Mouse (Mus musculus): ENCODE measurements around the gene Klrb1a.
"Not testable (repeated sequence)": the region's sequence is repeated elsewhere in the genome, so short reads cannot be mapped to it uniquely, and the experiment has no call there.

Klrb1a gene

GRCm38 (mm10) chr6:128623433-128623832 lies at the start of gene Klrb1a:
Klrb1a (minus strand) TSS chr6:128623533.
- not testable (repeated sequence) for DNase-seq (ENCODE audit: low spot score)

DNA sequence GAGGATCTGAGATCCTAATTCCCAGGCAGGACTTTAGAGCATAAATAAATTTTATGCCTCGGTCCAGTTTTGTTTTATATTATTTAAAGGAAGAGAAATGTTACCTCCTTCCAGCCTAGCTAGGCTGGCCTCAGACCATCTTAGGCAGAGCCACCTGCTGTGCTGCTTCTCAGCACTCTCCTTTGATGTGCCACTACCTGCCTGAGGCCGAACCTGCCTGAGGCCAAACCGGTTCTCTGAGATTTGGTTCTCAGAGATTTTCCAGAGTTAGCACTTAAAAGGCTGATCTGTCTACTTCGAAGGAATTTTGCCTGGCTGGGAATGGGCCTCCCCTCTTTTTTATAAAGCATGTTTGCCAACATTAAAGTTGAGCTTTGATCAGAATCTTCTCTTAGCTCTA lies 46.6 kb upstream of the Klrb1a start:
- no peak for DNase-seq (ENCODE audit: low spot score)

DNA sequence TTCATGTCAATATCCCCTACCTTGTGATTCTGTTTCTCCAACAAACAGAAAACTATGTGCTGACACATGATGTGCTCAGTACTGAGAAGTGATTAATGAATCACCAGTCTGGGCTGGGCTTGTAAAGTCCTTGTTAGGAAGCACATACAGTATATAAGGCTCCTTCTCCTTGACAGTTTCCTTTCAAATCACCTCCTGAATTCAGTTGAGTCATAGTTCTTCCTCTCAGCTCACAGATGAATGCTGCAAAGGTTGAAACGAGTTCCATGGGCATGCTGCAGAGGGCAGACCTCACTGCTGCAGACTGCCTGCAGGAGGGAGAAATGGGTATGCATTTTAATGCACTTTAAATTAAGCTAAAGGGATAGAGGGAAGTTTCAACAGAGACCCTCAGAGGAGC lies 38.9 kb upstream of the Klrb1a start, which contains the start of gene Clec2h:
Gene Clec2h (plus strand): TSS at position 180 of the 400 bp plus-strand sequence.
- DNase-seq (ENCODE audit: low spot score): no peak

DNA sequence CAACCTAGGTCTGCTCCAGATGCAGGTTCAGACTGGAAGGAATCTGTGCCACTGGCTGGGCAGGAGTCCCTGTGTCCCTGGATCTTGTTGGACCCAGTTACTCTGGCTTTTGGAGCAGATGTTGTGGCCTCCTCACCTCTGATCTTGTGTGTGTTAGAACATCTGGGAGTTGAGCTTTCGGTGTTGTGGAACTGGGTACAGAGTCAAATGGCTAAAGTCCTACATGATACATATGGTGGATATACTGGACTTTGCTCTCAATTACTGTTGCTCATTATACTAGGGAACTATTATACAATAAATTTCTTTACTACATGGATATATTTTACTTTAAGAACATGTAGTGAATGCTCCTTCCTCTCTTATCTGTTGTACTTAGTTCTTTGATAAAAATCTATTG lies 37.9 kb upstream of the Klrb1a start:
- no peak for DNase-seq (ENCODE audit: low spot score)

DNA sequence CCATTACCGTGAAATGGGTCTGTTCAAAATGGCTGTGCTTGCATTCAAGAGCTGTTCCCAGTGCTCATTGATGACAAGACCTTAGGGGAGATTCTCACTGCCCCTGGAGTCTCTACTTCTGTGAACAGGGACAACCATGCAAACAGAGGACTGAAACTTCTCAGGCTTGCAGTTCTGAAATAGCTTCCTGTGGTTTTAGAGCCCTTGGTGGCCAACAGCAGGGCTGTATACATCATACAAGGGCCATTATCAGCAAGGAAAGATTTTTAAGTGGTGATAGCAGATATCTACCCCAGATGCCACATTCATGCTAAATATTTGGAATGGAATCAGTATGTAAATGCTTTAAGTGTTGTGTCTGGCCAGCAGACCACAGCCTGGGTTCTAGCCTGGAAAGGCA lies 29.6 kb upstream of the Klrb1a start:
- no peak for DNase-seq (ENCODE audit: low spot score)

DNA sequence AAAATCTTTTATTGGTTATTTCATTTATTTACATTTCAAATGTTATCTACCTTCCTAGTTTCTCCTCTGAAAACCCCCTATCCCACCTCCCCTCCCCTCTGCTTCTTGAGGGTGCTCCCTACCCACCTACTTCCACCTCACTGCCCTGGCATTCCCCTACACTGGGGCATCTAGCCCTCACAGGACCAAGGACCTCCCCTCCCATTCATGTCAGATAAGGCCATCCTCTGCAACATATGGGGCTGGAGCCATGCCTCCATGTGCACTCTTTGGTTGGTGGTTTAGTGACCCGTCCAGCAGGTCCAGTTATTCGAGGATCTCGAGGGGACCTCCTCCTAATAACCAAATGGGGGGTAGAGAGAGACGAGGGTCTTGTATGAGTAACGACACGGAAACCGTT lies 27.5 kb upstream of the Klrb1a start:
- DNase-seq (ENCODE audit: low spot score): not testable (repeated sequence)

DNA sequence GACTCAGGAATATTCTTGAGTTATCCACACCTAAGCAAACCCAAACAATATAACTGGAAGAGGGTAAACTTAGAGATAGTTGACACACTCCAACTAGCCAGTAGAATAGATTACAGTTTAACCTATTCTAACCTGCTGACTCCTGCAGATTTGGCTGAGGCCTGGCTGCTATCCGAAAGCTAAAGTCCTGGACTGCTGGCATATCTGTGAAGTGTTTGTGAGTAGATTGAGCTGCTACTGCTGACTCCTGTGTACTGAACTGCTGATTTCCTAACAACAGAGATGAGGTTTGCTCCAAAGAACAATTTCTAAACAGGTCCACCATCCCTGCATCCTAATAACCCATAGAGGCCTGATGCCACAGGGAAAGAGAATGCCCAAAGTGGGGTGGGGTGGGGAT lies 26.9 kb upstream of the Klrb1a start:
- no peak for DNase-seq (ENCODE audit: low spot score)

DNA sequence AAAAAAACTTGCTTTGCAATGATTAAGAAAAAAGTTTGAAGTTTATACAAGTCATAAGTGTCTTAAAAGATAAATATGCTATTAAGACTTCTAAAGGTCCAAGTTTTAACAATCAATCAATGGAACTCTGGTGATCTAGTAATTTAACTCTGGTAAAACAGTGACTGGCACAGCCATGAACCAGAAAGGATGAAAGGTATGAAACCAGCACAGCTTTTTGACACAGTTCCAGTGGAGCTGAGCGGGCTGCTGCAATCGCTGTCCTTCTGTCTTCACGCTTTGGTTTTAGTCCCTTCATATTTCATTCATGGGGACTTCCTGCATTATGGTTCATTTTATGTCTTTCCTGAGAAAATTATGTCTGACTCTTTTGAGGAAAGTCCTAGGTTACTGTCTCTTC lies 26.3 kb upstream of the Klrb1a start:
- DNase-seq (ENCODE audit: low spot score): no peak

GRCm38 (mm10) chr6:128645708-128646107 lies 22.4 kb upstream of the Klrb1a start:
- not testable (repeated sequence) for DNase-seq (ENCODE audit: low spot score)

GRCm38 (mm10) chr6:128644694-128645093 lies 21.4 kb upstream of the Klrb1a start:
- not testable (repeated sequence) for DNase-seq (ENCODE audit: low spot score)

- no peak for DNase-seq (ENCODE audit: low spot score)
These were observed 20.7 kb upstream of the Klrb1a start for GRCm38 (mm10) chr6:128643999-128644398.

DNA sequence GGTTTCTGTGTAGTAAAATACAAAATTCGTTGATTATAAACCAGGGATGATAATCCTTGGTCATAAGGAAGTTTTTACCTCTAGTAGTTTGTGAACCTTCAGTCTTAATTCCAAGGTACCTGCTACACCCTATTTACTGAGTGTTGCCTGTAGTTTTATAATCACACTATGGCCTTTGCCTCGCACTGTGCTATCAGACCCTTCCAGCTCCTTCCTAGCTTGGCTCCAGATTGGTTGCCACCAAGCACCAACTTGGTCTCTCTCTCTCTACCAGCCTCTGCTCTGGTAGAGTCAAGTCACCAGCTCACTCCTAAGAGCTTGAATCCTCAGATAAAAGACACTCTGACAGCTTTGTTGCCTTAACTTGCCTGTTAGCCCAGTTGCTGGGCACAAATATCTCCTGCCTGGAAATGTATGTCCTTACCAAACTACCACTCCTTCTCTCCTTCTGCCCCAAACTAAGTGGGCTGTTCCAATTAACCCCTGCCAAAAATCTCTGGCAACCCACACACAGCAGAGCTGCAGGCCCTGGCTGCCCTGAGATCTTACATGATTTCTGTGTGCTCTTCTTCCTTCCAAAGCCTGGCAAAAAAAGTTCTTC lies 17.9 kb upstream of the Klrb1a start:
- DNase-seq (ENCODE audit: low spot score): no peak

- DNase-seq (ENCODE audit: low spot score): no peak
These were observed 17.3 kb upstream of the Klrb1a start for GRCm38 (mm10) chr6:128640673-128641072.

DNA sequence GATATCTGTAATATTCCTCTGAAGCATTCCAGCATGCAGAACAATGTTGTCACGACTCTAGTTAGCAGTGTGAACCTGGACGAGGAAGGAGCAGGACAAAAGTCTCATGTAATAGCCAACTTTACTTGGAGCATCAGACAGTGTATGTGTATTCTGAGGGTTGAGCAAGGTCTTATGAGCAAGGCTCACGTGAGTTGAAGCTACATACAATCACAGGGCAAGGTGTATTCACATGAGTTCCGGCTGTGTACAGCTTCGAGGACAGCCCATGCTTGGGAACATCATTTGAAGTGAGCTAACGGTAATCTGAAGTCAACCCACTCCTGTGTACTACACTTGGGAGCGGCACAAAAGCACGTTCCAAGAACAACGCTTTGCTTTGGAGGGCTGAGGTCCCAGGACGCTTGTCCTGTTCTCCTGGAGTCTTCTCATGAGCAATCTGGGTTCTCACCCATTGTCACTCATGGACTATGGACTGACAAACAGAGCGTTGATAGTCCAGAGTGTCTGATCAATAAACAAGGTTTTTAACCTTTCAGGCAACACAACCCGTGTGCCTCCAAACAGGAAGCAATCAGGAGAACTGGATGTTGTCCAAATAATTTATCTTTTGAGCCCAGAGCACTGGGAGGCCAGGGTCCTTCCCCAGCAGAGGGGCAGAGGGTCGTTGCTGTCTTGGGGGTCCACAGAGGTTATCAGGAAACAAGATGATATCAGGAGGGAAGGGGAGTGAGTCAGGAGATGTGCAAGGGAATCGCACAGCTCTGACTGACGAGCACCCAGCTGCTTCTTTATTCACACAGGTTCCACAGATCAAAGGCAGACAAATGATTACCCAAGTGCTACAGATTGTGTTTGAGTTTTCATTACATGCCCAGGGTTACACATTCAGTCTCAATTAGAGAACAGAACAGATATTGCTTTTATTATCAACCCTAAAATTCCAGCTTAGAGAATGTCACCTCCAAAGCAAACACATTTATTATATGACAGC lies 7.9 kb upstream of the Klrb1a start:
- not testable (repeated sequence) for DNase-seq (ENCODE audit: low spot score)

DNA sequence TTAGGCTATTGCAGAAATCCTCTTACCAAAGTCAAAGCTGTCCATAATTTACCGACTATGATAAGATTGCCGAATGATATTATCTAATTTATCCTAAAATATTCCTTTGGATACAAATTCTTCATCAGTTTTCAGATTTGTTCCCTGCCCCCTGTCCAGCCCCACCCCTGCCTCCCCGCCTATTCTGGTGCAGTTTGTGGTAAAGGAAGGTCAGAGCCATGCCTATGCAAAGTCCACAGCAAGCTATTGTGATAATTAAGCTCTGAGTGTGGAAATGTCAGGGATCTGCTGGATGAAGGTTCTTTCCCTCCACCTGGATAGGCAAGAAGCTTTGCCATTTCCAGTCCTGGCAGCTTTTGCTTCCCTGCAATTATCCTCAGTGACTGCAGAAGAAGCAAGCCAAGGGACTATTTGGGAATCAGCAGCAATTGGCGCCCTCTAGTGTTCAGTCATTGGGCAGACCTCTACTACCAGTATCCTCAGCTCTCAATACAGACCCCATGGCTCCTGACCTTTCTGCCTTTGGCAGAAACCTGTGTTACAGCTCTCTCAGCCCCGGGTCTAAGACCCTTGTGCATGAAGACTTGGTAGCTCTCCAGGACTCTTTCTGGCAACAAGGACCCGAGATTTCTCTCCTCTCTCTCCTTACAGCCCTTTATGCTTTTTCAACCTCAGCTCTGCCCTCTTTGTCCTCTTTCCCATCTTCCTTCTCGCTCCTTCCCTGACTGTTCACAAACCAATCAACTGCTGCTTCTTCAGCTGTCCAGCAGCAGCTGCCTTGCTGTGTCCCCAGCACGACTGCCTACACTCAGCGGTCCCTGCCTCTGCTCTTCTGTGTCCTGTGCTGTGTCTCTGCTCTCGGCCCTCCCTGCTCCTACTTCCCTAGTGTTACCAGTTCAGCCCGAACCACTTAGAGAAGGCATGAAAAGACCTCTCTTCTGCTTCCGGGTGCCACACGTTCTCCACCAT lies 6.7 kb upstream of the Klrb1a start:
- DNase-seq (ENCODE audit: low spot score): peak; percentile 17

DNA sequence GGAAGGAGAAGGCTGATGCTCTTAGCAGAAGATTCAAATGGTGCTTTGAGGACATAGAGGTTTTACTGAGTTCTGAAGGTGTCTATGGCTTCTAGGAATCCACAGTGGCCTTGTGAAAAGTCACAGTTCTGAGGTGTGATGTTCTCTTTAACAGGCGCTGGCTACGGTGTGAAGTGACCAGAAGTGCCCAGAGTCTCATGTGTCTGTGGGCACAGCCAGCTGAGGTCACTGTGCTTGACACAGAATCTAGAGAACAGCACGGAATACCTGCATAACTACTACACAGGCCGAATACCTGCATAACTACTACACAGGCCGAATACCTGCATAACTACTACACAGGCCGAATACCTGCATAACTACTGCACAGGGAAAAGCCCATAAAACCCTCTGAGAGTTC lies 1.9 kb upstream of the Klrb1a start:
- not testable (repeated sequence) for DNase-seq (ENCODE audit: low spot score)

GRCm38 (mm10) chr6:128624425-128624824 lies 1.1 kb upstream of the Klrb1a start:
- DNase-seq (ENCODE audit: low spot score): no peak

- no peak for DNase-seq (ENCODE audit: low spot score)
These were observed 600 bp downstream of the Klrb1a start for GRCm38 (mm10) chr6:128622733-128623132.

DNA sequence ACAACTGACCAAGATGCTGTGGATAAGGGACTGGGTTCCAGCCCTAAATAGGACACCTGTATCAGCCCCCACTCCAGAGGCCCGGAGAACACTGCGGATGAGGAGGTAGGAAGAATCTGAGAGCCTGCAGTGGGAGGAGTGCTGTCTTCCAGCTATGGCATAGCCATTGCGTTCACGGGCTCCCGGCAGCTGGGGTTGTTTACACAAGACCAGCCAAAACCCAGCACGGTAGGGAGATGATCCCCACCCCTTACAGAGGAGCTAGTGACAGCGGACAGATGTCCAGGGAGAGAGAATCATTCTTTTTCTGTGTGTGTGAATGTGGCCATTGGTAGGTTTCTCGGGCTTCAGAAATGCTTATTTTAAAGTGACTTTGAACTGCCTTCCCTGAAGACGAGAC lies 17.0 kb downstream of the Klrb1a start:
- DNase-seq (ENCODE audit: low spot score): no peak

- no peak for DNase-seq (ENCODE audit: low spot score)
These were observed 18.8 kb downstream of the Klrb1a start for GRCm38 (mm10) chr6:128604512-128604911.

DNA sequence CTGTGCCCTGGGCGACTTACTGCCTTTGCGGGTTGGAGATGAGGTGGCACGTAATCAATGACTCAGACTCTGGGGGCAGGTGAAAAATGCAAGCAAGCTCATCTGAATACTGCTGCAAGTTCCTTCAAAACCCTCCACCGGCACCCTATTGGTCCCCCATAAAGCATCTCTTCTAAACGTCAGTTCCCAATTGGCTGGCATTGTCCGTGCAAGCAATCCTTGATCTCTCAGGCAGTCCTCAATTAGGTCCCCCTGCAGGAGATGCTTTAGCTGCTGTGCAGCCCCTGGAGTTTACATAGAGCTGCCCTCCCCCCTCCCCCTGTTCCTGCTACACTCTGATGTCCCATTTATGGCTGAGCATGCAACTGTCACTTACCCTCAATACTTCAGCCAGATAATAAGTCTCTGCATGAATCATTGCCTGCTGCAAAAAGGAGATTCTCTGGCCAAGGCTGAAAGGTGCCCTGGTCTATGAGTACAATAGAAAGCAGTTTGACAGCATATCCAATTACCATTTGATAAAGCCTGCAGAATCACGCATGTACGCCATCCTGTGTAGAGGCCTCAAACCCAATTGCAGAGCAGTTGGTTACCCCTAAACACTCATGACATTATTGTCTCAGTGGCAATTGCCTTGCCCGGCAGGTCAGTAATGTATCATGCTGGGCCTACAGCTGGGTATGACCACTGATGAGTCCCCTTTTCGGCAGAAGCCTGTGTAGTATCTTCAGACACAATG lies 20.7 kb downstream of the Klrb1a start:
- DNase-seq (ENCODE audit: low spot score): no peak
